Mouse (Mus musculus) neural tube, embryonic 15.5 days (tissue): ENCODE measurements around the gene Cwh43. TPM values are rescaled to one million over a fixed set of nuclear protein-coding genes. Genes with fewer than 3 reads are reported as not detected.
"Not testable (repeated sequence)": the region's sequence is repeated elsewhere in the genome, so short reads cannot be mapped to it uniquely, and the experiment has no call there.

ENCODE experiments used
- ATAC-seq: fragments of 200-750 bp; cut with Nextera tagmentation; 2 replicates; pipeline ENCODE4 v1.8.0; 2017; ENCODE audit warnings: mild to moderate bottlenecking, moderate TSS enrichment, moderate library complexity; ENCODE audit not compliant: low FRiP score
- H3K27ac ChIP-seq: fragments of 300-500 bp; sonication (generic); replicated peaks from 2 replicates; pipeline ENCODE4 v1.5.1; 2015; ENCODE audit warnings: mild to moderate bottlenecking, inconsistent platforms
- H3K27me3 ChIP-seq: fragments of 300-500 bp; sonication (generic); replicated peaks from 2 replicates; pipeline ENCODE4 v1.6.1; 2015; ENCODE audit warnings: inconsistent platforms
- H3K36me3 ChIP-seq: fragments of 300-500 bp; sonication (generic); 2 replicates; pipeline ENCODE4 v1.6.1; 2015; ENCODE audit warnings: inconsistent platforms
- H3K4me1 ChIP-seq: fragments of 300-500 bp; sonication (generic); 2 replicates; pipeline ENCODE4 v1.6.1; 2015; ENCODE audit warnings: inconsistent platforms
- H3K4me2 ChIP-seq: fragments of 300-500 bp; sonication (generic); 2 replicates; pipeline ENCODE4 v1.6.1; 2015; ENCODE audit warnings: inconsistent platforms, mild to moderate bottlenecking, moderate library complexity
- H3K4me3 ChIP-seq: fragments of 300-500 bp; sonication (generic); replicated peaks from 2 replicates; pipeline ENCODE4 v1.5.1; 2015; ENCODE audit warnings: mild to moderate bottlenecking, inconsistent platforms
- H3K9ac ChIP-seq: fragments of 300-500 bp; sonication (generic); replicated peaks from 2 replicates; pipeline ENCODE4 v1.6.1; 2015; ENCODE audit warnings: mild to moderate bottlenecking, inconsistent platforms
- H3K9me3 ChIP-seq: fragments of 300-500 bp; sonication (generic); replicated peaks from 2 replicates; pipeline ENCODE4 v1.6.1; 2016; ENCODE audit warnings: inconsistent platforms
- WGBS: fragments of 180-500 bp; shearing (Covaris S2); methylation state at CpG from one replicate; pipeline ENCODE4 v1.1.7; 2015; ENCODE audit warnings: mixed read lengths; 5-methylcytosine and 5-hydroxymethylcytosine counted together
- polyA plus RNA-seq: library from polyadenylated mRNA; unstranded; fragments of >200 nt; fragmentation: Nextera tagmentation; extraction: Ambion mirVana; gene quantifications from 2 replicates; pipeline ENCODE4 v1.2.1, GENCODE M21; 2015

Gene Cwh43
- polyA plus RNA-seq, 1 experiment from 2014 or later: 0.56 TPM

DNA sequence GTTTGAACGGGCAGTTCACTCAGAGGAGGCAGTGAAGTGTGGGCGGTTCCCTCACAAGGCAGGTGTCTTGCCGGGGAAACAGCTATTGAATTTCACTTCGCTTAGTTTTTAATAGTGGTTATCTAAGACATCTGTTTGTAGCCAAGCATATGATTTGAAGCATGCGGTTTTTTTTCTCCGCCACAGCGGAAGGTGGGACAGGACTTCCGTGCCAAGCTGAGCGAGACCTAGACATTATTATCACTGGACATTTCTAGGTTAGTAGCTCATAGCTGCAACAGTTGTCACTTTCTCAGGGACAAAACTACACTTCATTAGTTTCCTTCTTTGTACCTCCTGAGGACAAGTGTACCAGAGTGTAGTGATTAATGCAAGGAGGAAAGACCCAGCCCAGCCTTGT, 36.3 kb downstream of the Cwh43 start:
- ATAC-seq: no peak
- Histone ChIP-seq H3K36me3 (no peaks in the 10 kb centered on the region), H3K9ac (no peak overlapping the region), H3K9me3 (no peaks in the 10 kb centered on the region), H3K27ac (no peak overlapping the region), H3K4me3 (no peak overlapping the region), H3K4me1 (no peaks in the 10 kb centered on the region), H3K4me2 (no peak overlapping the region), H3K27me3 (no peaks in the 10 kb centered on the region)
- 77% methylated on average over 9 of the region's 9 CpGs for WGBS

DNA sequence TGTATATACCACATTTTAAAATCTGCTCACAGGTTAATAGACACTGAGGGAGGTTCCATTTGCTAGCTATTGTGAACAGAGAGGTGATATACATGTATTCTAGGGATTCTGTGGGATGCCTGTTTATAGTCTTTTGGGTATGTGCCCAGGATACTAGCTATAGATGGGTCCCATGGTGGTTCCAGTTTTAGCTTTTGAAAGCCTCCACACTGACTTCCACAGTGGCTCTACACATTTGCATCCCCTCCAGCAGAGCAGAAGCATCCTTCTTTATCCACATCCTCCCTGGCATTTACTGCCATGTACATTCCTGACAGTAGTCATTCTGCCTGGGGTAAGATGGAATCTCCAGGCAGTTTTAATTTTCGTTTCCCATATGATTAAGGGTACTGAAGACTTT, 44.4 kb downstream of the Cwh43 start:
- H3K9ac ChIP-seq: no peak overlapping the region
- no peak overlapping the region for H3K4me3 ChIP-seq
- no peaks in the 10 kb centered on the region for H3K4me1 ChIP-seq
- no peak overlapping the region for H3K4me2 ChIP-seq
- no peaks in the 10 kb centered on the region for H3K27me3 ChIP-seq
- ATAC-seq: no peak
- H3K9me3 ChIP-seq: no peaks in the 10 kb centered on the region
- no peak overlapping the region for H3K27ac ChIP-seq
- H3K36me3 ChIP-seq: no peaks in the 10 kb centered on the region
- 77% methylated on average over 1 of the region's 1 CpGs for WGBS

DNA sequence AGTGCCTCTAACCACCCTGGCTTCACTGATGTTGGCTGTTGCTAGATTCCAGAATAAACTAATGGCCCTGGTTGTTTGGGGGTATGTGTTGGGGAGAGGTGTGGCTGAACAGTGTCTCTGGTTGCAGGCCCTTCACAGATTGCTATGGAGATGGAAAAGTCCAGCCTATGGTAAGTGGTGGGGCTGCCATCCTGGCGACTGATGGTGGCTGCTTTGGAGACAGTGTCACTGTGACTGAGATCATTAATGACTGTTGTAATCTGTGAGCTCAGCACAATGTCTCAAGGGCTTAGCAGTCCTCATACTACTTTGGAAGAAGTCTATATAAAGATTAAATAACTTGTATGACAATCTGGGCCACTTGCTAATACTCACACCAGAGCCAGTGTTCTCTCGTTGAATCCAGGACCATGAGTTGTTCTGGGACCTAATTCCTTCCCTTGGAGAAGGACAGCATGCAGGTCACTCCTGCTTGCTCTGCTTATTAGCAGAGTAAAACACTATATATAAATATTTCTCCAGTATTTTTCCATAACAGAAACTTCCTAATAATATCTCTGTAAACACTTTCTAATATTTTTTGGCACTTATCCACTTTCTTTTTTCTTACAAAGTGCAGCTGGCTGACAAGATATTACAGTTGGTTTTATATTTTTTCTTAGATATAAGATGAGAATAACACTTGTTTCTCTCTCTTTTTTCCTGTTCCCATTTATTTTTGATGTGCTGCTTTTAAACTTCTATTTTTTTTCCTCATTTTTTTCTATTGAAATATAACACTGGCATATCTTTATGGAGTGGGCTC, 48.8 kb downstream of the Cwh43 start:
- no peak overlapping the region for H3K4me3 ChIP-seq
- 76% methylated on average over 2 of the region's 2 CpGs for WGBS
- ATAC-seq: no peak

DNA sequence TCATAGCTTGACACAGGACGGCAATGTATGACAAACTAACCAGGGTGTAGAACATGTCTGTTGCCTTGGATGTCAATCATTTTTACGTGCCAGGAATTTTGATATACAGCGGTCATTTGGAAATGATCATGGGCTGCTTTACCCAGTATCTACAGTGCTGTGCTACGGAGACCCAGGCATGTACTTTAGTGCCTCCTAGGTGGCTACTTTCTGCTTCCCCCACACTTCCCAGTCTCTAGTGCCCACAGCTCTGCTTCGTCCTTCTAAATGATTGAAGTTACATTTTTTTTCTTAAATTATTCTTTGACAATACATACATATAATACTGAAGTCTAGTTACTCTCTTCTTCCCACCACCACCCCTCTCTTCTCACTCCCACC, 49.4 kb downstream of the Cwh43 start:
- no peak for ATAC-seq
- 82% methylated on average over 5 of the region's 5 CpGs for WGBS
- H3K4me3 ChIP-seq: no peak overlapping the region
- no peak overlapping the region for H3K4me2 ChIP-seq
- H3K9me3 ChIP-seq: no peaks in the 10 kb centered on the region
- H3K27me3 ChIP-seq: no peaks in the 10 kb centered on the region
- no peaks in the 10 kb centered on the region for H3K4me1 ChIP-seq
- no peak overlapping the region for H3K9ac ChIP-seq
- no peak overlapping the region for H3K27ac ChIP-seq
- no peaks in the 10 kb centered on the region for H3K36me3 ChIP-seq

More for the DNA sequence above, 48.8 kb downstream of the Cwh43 start:
- Histone ChIP-seq H3K27me3 (no peaks in the 10 kb centered on the region), H3K9ac (no peak overlapping the region), H3K27ac (no peak overlapping the region), H3K4me1 (no peaks in the 10 kb centered on the region), H3K9me3 (no peaks in the 10 kb centered on the region), H3K4me2 (no peak overlapping the region), H3K36me3 (no peaks in the 10 kb centered on the region)

DNA sequence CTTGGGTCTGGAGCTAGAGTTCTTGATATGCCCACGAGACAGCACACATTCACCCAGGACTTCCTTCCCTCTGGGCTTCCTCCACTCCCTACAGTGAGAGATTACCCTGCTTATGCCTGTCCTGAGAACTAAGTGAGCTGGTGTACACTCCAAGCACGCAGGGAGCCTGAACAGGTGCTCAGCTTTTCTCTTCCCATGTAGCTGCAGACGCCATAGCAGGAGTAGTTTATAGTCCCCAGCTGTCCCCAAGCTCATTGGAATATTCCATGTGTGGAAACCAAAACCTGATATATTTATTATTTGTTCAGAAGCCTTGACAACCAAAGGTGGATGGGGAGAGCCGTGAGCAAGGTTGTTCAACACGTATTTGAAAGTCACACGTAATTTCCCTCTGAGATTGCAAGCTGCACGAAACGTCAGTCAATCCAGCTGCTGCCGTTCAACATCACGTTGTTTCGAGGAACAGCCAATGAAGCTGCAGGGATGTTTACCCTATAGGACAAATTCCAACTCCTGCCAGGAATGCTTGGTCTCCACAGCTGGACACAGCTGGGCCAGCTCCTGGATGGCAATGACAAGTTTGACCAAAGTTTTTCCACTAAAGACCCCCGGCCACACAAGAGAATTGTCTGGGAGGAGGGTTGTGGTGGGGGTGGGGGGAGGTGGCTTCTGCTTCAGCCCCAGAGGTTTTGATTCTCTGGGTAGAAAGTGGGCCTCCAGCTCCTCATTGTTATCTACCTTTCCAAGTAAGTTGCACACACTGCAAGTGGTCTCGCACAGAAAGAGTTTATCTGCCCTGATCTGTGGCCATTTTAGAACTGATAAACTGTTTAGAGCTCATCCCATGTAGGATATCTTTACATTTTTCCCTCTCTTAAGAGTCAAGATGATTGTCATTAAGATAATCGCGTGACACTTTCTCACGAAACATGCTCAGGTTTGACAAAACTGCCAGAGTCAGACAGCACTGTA, 62.9 kb downstream of the Cwh43 start:
- ATAC-seq: no peak
- no peaks in the 10 kb centered on the region for H3K4me1 ChIP-seq
- 86% methylated on average over 16 of the region's 16 CpGs for WGBS

DNA sequence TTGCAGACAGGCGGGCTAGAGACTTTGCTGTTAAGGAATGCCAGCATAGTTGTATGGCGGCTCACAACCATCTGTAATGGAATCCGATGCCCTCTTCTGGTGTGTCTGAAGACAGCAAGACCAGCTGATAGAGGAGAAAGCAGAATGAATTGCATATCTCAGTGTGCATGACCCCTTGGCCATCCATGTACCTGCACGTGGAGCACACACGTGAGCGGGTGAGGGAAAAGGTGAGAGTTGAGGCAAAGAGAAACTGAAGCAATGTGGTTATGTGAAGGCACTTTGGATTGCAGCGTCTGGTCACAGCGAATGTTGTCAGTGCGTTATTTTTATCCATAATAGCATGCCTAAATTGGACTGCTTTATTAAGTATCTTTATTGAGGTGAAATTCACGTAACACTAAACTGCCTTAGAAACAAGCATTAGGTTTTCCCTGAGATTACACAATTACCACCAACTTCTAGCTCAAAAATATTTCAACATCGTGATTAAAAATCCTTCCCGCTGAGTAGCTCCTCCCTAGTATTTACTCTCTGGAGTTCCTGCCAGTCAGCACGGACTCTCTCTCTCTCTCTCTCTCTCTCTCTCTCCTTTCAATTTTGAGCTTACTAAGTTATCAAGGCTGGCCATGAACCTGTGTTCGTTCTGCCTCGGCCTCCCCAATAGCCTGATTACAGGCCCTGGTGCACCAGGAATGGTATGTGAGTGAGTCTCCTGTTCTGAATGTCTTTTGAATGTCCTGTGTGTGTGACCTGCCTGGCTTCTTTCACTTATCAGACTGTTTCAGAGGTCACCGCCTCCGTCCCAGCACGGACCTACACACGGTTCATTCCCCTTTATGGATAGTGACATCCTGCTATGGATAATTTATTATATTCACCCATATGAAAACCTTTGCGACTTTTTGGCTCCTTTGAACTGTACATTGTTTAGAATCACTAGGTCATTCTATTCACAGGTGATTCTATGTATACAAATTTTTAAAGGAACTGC, 68.8 kb downstream of the Cwh43 start:
- no peak overlapping the region for H3K9ac ChIP-seq
- H3K4me1 ChIP-seq: no peaks in the 10 kb centered on the region
- ATAC-seq: no peak
- WGBS: 88% methylated on average over 20 of the region's 20 CpGs
- no peak overlapping the region for H3K4me3 ChIP-seq
- H3K4me2 ChIP-seq: no peak overlapping the region
- H3K27ac ChIP-seq: no peak overlapping the region
- H3K36me3 ChIP-seq: no peaks in the 10 kb centered on the region
- H3K27me3 ChIP-seq: no peaks in the 10 kb centered on the region
- H3K9me3 ChIP-seq: no peaks in the 10 kb centered on the region

More for the DNA sequence above, 62.9 kb downstream of the Cwh43 start:
- no peaks in the 10 kb centered on the region for H3K36me3 ChIP-seq
- H3K9me3 ChIP-seq: no peaks in the 10 kb centered on the region
- H3K27me3 ChIP-seq: no peaks in the 10 kb centered on the region
- no peak overlapping the region for H3K4me3 ChIP-seq
- H3K27ac ChIP-seq: no peak overlapping the region
- H3K9ac ChIP-seq: no peak overlapping the region
- no peak overlapping the region for H3K4me2 ChIP-seq

DNA sequence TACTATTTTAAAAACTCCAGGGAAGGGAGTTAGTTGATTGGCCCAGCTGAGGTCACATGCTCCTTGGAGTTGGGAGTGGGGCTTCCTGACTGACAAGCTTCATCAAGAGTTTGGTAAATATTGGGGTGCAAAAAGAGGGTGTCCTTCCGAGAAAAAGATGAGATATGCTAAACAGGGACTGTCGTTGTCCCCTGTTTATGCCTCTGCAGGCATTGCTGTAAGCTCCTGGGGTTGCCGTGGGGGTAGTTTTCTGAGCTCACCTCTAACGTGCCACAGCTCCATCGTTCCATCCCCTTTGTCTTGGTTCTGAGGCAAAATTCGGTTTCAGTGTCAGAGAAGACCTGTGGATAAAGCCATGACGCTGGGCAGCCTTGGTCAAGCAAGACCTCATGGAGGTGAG, 74.8 kb downstream of the Cwh43 start, which contains the start of gene Dcun1d4:
Gene Dcun1d4, plus strand, starts transcription at position 301 of the 400 bp plus-strand sequence.
- no peaks in the 10 kb centered on the region for H3K9me3 ChIP-seq
- H3K9ac ChIP-seq: no peak within 1 kb of the TSS
- H3K27me3 ChIP-seq: no peaks in the 10 kb centered on the region
- H3K36me3 ChIP-seq: no peaks in the 10 kb centered on the region
- 87% methylated on average over 7 of the region's 7 CpGs for WGBS
- no peak within 1 kb of the TSS for H3K4me3 ChIP-seq
- H3K27ac ChIP-seq: no peak within 1 kb of the TSS
- H3K4me1 ChIP-seq: peaks cover 6% of the 10 kb centered on the region; the same call in 1 of the 2 replicates
- no peak within 1 kb of the TSS for H3K4me2 ChIP-seq
- ATAC-seq: no peak

DNA sequence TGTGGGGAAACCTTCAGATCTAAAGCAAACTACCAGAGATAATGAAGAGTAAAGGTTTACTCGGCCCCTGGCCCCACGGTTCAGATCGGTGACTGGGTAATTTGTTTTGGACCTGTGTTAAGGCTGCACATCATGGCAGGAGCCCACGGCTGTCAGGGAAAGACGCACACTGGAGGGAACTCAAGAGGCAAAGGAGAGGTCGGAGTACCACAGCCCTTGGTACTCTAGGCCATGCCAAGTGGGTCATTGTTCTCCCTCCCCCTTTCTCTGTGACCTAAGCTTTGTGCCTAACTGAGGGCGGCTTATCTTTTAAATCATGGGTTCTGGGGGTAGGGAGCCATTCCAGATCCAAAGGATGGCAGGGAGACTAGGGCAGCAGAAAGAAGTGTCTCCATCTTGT, 75.5 kb downstream of the Cwh43 start:
- Histone ChIP-seq H3K27ac (no peak overlapping the region), H3K36me3 (no peaks in the 10 kb centered on the region), H3K4me3 (no peak overlapping the region), H3K4me2 (no peak overlapping the region), H3K4me1 (peaks cover 9% of the 10 kb centered on the region; the same call in 1 of the 2 replicates), H3K9ac (no peak overlapping the region), H3K9me3 (no peaks in the 10 kb centered on the region), H3K27me3 (no peaks in the 10 kb centered on the region)
- WGBS: 95% methylated on average over 7 of the region's 7 CpGs
- no peak for ATAC-seq

DNA sequence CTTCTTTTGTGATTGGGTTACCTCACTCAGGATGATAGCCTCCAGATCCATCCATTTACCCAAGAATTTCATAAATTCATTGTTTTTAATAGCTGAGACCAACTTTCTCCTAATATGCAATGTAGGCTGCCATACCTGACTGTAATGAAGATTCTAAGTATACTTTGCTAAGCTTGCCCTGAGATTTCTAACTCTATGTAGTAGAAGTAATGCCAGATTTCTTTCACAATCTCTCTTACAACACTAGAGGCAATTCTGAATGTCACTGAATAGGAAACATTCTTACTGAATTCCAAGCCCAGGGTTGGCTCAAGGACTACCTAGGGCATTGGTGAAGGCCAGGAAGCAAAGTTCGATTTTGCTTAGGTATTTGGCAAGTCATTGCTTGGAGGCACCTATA, 76.5 kb downstream of the Cwh43 start:
- H3K4me2 ChIP-seq, H3K27me3 ChIP-seq, ATAC-seq, H3K9me3 ChIP-seq, H3K4me3 ChIP-seq, H3K36me3 ChIP-seq, H3K4me1 ChIP-seq, H3K27ac ChIP-seq, H3K9ac ChIP-seq: not testable (repeated sequence)
- WGBS: 97% methylated on average over 1 of the region's 1 CpGs

DNA sequence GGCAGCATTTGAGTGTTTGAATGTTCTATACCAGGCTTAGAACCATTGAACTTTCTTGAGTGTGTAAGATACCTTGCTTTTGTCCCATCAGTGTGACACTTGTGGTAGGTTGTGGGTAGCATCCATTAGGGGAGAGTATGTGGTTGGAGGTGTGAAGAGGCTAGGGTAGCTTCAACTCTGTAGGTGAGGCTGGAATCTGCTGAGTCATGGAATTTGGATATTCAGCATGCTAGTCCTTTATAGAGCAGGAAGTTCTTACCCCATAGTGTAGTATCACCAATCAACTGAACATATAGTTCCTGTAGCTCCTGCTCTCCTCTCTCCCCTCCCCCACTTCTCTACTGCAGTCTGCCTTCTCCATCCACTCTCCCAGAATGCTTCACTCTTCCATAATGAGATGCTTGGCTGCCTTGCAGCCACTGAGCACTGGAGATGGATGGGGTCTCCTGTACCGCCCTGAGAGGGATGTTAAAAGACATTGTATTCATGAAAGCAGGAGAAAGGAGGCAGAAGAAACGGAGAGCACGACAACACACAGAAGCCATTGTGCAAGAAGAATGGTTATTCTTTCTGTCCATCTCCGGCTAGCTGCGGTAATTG, 78.2 kb downstream of the Cwh43 start:
- H3K27ac ChIP-seq: peak overlapping the region; percentile 66
- H3K9me3 ChIP-seq: no peaks in the 10 kb centered on the region
- H3K4me3 ChIP-seq: peak overlapping the region; percentile 25
- H3K27me3 ChIP-seq: no peaks in the 10 kb centered on the region
- no peaks in the 10 kb centered on the region for H3K36me3 ChIP-seq
- peak; percentile 88 for ATAC-seq
- peaks cover 9% of the 10 kb centered on the region; the same call in 1 of the 2 replicates for H3K4me1 ChIP-seq
- peak overlapping the region; percentile 45 for H3K4me2 ChIP-seq
- H3K9ac ChIP-seq: no peak overlapping the region
- 19% methylated on average over 5 of the region's 5 CpGs for WGBS

DNA sequence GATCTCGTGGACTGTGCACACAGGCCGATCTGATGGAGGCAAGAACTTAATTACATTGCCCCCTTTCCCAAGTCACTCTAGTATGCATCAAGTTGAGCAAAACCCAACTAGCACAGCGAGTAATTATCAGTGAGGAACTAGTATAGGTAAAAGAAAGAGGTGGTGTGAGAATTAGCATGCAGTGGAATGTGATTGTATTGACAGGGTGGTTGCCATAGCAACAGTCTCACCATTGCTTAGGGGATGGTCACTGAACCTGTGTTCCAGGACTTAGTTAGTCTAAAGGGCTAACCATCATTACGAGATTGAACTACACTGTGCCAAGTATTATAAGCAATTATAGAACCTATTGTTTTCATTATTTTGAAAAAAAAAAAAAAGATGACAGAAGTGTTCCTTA, 80.6 kb downstream of the Cwh43 start:
- H3K4me1 ChIP-seq: peaks cover 18% of the 10 kb centered on the region
- no peak overlapping the region for H3K4me3 ChIP-seq
- H3K27me3 ChIP-seq: no peaks in the 10 kb centered on the region
- no peak for ATAC-seq
- no peak overlapping the region for H3K4me2 ChIP-seq
- H3K36me3 ChIP-seq: no peaks in the 10 kb centered on the region
- 49% methylated on average over 4 of the region's 4 CpGs for WGBS
- no peak overlapping the region for H3K9ac ChIP-seq
- H3K27ac ChIP-seq: no peak overlapping the region
- H3K9me3 ChIP-seq: no peaks in the 10 kb centered on the region
